Mouse (Mus musculus) testis, adult 10 weeks (tissue): Measurements from ENCODE around the gene Snx1. TPM values are rescaled to one million over a fixed set of nuclear protein-coding genes. Genes with fewer than 3 reads are reported as not detected.

Experiments used
- polyA plus RNA-seq: library from polyadenylated mRNA; stranded (reverse); fragments of 350-450 nt; fragmentation: Illumina TruSeq; extraction: RNeasy Lipid Tissue Mini Kit (QIAGEN cat#74804); gene quantifications from one replicate; pipeline ENCODE4 v1.2.3, GENCODE M21; 2014; ENCODE audit warnings: low read depth, low replicate concordance

The Snx1 gene
- polyA plus RNA-seq = 410 TPM

DNA sequence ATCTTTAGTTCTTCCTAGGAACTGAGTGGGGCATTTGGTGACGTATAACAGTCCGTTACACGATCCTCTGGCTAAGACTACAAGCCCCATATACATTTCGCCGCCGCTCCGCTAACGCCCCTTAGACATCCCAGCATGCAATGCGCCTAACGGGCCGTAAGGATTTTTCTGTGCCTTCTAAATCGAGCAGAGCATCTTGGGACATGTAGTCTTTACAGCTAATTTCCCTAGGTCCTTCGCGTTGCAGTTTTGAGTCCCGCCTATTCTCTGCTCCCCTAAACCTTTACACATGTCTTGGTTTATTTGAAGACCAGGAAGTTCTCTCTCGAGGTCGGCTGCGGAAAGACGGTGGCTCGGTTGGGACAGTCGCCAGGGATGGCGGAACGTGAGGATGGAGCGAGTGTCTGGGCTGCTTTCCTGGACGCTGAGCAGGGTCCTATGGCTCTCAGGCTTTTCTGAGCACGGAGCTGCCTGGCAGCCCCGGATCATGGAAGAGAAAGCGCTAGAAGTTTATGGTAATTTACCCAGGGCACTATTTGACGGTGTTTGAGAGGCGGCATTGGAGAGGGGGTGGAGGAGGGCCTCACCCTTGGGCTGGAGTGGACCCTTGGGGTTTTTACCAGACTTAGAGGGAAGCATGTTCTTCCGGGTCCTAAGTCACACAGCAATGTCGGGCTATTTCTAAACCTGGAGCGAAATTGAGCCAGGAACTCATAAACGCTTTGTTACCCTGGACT is at the start of gene Snx1, which contains the start of gene Ciao2a:
Gene Snx1, minus strand, starts transcription at position 132 of the 737 bp plus-strand sequence.
Gene Ciao2a, plus strand, starts transcription at position 156 of the 737 bp plus-strand sequence.

GRCm38 (mm10) chr9:66157958-66158830 is 31.8 kb upstream of the Snx1 start, which contains the start of gene Dapk2:
Gene Dapk2 (plus strand): TSS chr9:66158223.

GRCm38 (mm10) chr9:66069583-66069982 is 56.8 kb downstream of the Snx1 start, which contains the start of gene Snx22:
Gene Snx22 (minus strand): TSS chr9:66069719.

GRCm38 (mm10) chr9:66059583-66060307 is 66.6 kb downstream of the Snx1 start, which contains the start of gene Ppib:
Gene Ppib (plus strand): TSS chr9:66060222.

Other genes with a start within 250 kb of the Snx1 start
- 3.9 TPM for gene Pclaf, start 236.3 kb downstream of the Snx1 start, polyA plus RNA-seq
- gene Trip4, start 217.8 kb downstream of the Snx1 start, polyA plus RNA-seq = 55.3 TPM
- gene Csnk1g1, start 217.7 kb downstream of the Snx1 start, polyA plus RNA-seq = 66.4 TPM
- gene Ppib, start 66.4 kb downstream of the Snx1 start, polyA plus RNA-seq = 35.5 TPM
- not detected for gene Snx22, start 56.9 kb downstream of the Snx1 start, polyA plus RNA-seq
- gene Ciao2a, start within 50 bp of the Snx1 start, polyA plus RNA-seq = 53.5 TPM
- gene Dapk2, start 31.6 kb upstream of the Snx1 start, polyA plus RNA-seq = 0.45 TPM
- gene Herc1, start 223.9 kb upstream of the Snx1 start, polyA plus RNA-seq = 37.7 TPM